Mouse (Mus musculus) hindbrain, embryonic 11.5 days (tissue): ENCODE measurements around the gene Ngrn. TPM values are rescaled to one million over a fixed set of nuclear protein-coding genes. Genes with fewer than 3 reads are reported as not detected.
A peak's percentile ranks its signal among the peaks of the same experiment; 100 is the strongest.

ENCODE experiments used
- ATAC-seq: fragments of 200-750 bp; cut with Nextera tagmentation; 2 replicates; pipeline ENCODE4 v1.8.0; 2017; ENCODE audit warnings: mild to moderate bottlenecking, moderate TSS enrichment, moderate library complexity; ENCODE audit not compliant: low FRiP score
- DNase-seq: peaks from one replicate; pipeline ENCODE4 v3.0.0-alpha.2; 2015; ENCODE audit warnings: low spot score
- H3K27ac ChIP-seq: fragments of 300-500 bp; sonication (generic); 2 replicates; pipeline ENCODE4 v1.5.1; 2014; ENCODE audit warnings: mild to moderate bottlenecking, low read depth, low read length
- H3K27me3 ChIP-seq: fragments of 300-500 bp; sonication (generic); 2 replicates; pipeline ENCODE4 v1.6.1; 2014; ENCODE audit warnings: mild to moderate bottlenecking, low read length, moderate library complexity, mixed read lengths; ENCODE audit not compliant: control insufficient read depth, insufficient read depth
- H3K36me3 ChIP-seq: fragments of 300-500 bp; sonication (generic); 2 replicates; pipeline ENCODE4 v1.6.1; 2014; ENCODE audit warnings: mild to moderate bottlenecking, low read length, moderate library complexity, mixed read lengths; ENCODE audit not compliant: control insufficient read depth, insufficient read depth
- H3K4me1 ChIP-seq: fragments of 300-500 bp; sonication (generic); replicated peaks from 2 replicates; pipeline ENCODE4 v1.6.1; 2014; ENCODE audit warnings: low read length, mixed read lengths; ENCODE audit not compliant: control insufficient read depth, insufficient read depth
- H3K4me2 ChIP-seq: fragments of 300-500 bp; sonication (generic); replicated peaks from 2 replicates; pipeline ENCODE4 v1.6.1; 2014; ENCODE audit warnings: mild to moderate bottlenecking, low read depth, low read length
- H3K4me3 ChIP-seq: fragments of 300-500 bp; sonication (generic); 2 replicates; pipeline ENCODE4 v1.5.1; 2014; ENCODE audit warnings: low read depth, low read length
- H3K9ac ChIP-seq: fragments of 300-500 bp; sonication (generic); 2 replicates; pipeline ENCODE4 v1.6.1; 2014; ENCODE audit warnings: low read depth, low read length
- H3K9me3 ChIP-seq: fragments of 300-500 bp; sonication (generic); 2 replicates; pipeline ENCODE4 v1.6.1; 2016; ENCODE audit warnings: low read length; ENCODE audit not compliant: control insufficient read depth
- WGBS: fragments of 180-500 bp; shearing (Covaris S2); extraction: QIAGEN DNeasy Blood & Tissue Kit; methylation state at CpG from one replicate; pipeline ENCODE4 v1.1.7; 2014; 5-methylcytosine and 5-hydroxymethylcytosine counted together
- polyA plus RNA-seq: library from polyadenylated mRNA; unstranded; fragments of >200 nt; fragmentation: Nextera tagmentation; extraction: Ambion mirVana; gene quantifications from 2 replicates; pipeline ENCODE4 v1.2.1, GENCODE M21; 2014

The Ngrn gene
- polyA plus RNA-seq, 1 experiment from 2014 or later = 51.6 TPM

GRCm38 (mm10) chr7:80246859-80247258 is 14.2 kb upstream of the Ngrn start:
- DNase-seq = no peak
- Histone ChIP-seq H3K4me2 (peak overlapping the region; percentile 53; the same call in 1 of the 2 replicates), H3K27me3 (no peaks in the 10 kb centered on the region), H3K4me1 (no peaks in the 10 kb centered on the region), H3K36me3 (no peaks in the 10 kb centered on the region), H3K27ac (peak overlapping the region; percentile 79; the same call in 1 of the 2 replicates), H3K9me3 (no peaks in the 10 kb centered on the region), H3K4me3 (no peak overlapping the region), H3K9ac (no peak overlapping the region)
- ATAC-seq = no peak
- WGBS = 73% methylated on average over 7 of the region's 7 CpGs

GRCm38 (mm10) chr7:80252437-80252836 is 8.6 kb upstream of the Ngrn start:
- ATAC-seq = no peak

GRCm38 (mm10) chr7:80252886-80253285 is 8.1 kb upstream of the Ngrn start:
- no peak overlapping the region for H3K9ac ChIP-seq

More at GRCm38 (mm10) chr7:80252437-80252836, 8.6 kb upstream of the Ngrn start:
- Histone ChIP-seq H3K27ac (no peak overlapping the region), H3K4me2 (no peak overlapping the region), H3K4me3 (no peak overlapping the region), H3K27me3 (no peaks in the 10 kb centered on the region), H3K36me3 (no peaks in the 10 kb centered on the region), H3K4me1 (no peaks in the 10 kb centered on the region), H3K9me3 (no peaks in the 10 kb centered on the region), H3K9ac (no peak overlapping the region)
- WGBS = 80% methylated on average over 7 of the region's 7 CpGs
- no peak for DNase-seq

GRCm38 (mm10) chr7:80255981-80256380 is 5.0 kb upstream of the Ngrn start:
- 81% methylated on average over 2 of the region's 2 CpGs for WGBS

More at GRCm38 (mm10) chr7:80252886-80253285, 8.1 kb upstream of the Ngrn start:
- WGBS = 82% methylated on average over 11 of the region's 11 CpGs
- no peak overlapping the region for H3K4me2 ChIP-seq
- no peak overlapping the region for H3K27ac ChIP-seq
- no peaks in the 10 kb centered on the region for H3K36me3 ChIP-seq
- ATAC-seq (no peak), DNase-seq (no peak)
- H3K9me3 ChIP-seq = no peaks in the 10 kb centered on the region
- no peaks in the 10 kb centered on the region for H3K4me1 ChIP-seq
- H3K27me3 ChIP-seq = no peaks in the 10 kb centered on the region
- no peak overlapping the region for H3K4me3 ChIP-seq

GRCm38 (mm10) chr7:80257706-80258105 is 3.3 kb upstream of the Ngrn start:
- ATAC-seq = no peak
- H3K27ac ChIP-seq = no peak overlapping the region
- DNase-seq = no peak
- H3K9me3 ChIP-seq = no peaks in the 10 kb centered on the region
- H3K4me3 ChIP-seq = no peak overlapping the region
- H3K9ac ChIP-seq = no peak overlapping the region
- H3K4me1 ChIP-seq = no peaks in the 10 kb centered on the region; the same call in 1 of the 2 replicates
- 68% methylated on average over 2 of the region's 2 CpGs for WGBS
- H3K27me3 ChIP-seq = no peaks in the 10 kb centered on the region
- H3K4me2 ChIP-seq = no peak overlapping the region
- no peaks in the 10 kb centered on the region for H3K36me3 ChIP-seq

More at GRCm38 (mm10) chr7:80255981-80256380, 5.0 kb upstream of the Ngrn start:
- no peak overlapping the region for H3K4me3 ChIP-seq
- ATAC-seq = no peak
- no peak for DNase-seq
- H3K4me1 ChIP-seq = no peaks in the 10 kb centered on the region
- no peak overlapping the region for H3K9ac ChIP-seq
- H3K27ac ChIP-seq = no peak overlapping the region
- no peak overlapping the region for H3K4me2 ChIP-seq
- no peaks in the 10 kb centered on the region for H3K36me3 ChIP-seq
- H3K9me3 ChIP-seq = no peaks in the 10 kb centered on the region
- no peaks in the 10 kb centered on the region for H3K27me3 ChIP-seq

- Histone ChIP-seq H3K27ac (no peak overlapping the region), H3K36me3 (peaks cover 4% of the 10 kb centered on the region; the same call in 1 of the 2 replicates), H3K9ac (peak overlapping the region; percentile 85), H3K4me2 (peak overlapping the region; percentile 87), H3K9me3 (no peaks in the 10 kb centered on the region), H3K27me3 (no peaks in the 10 kb centered on the region), H3K4me3 (peak overlapping the region; percentile 87), H3K4me1 (no peaks in the 10 kb centered on the region; the same call in 1 of the 2 replicates)
- no peak for DNase-seq
- ATAC-seq = peak; percentile 49; the same call in 1 of the 2 replicates
- WGBS = 1% methylated on average over 31 of the region's 32 CpGs
Observed at GRCm38 (mm10) chr7:80261372-80261990, 466 bp downstream of the Ngrn start.

GRCm38 (mm10) chr7:80264606-80265005 is 3.6 kb downstream of the Ngrn start:
- DNase-seq (no peak), ATAC-seq (no peak)
- 97% methylated on average over 12 of the region's 12 CpGs for WGBS
- Histone ChIP-seq H3K9me3 (no peaks in the 10 kb centered on the region), H3K36me3 (peaks cover 4% of the 10 kb centered on the region; the same call in 1 of the 2 replicates), H3K4me2 (no peak overlapping the region), H3K4me3 (no peak overlapping the region), H3K4me1 (no peaks in the 10 kb centered on the region; the same call in 1 of the 2 replicates), H3K9ac (no peak overlapping the region), H3K27me3 (no peaks in the 10 kb centered on the region), H3K27ac (no peak overlapping the region)

GRCm38 (mm10) chr7:80267764-80268163 is 6.7 kb downstream of the Ngrn start:
- Histone ChIP-seq H3K9ac (no peak overlapping the region), H3K36me3 (peaks cover 4% of the 10 kb centered on the region; the same call in 1 of the 2 replicates), H3K4me2 (no peak overlapping the region), H3K4me3 (no peak overlapping the region), H3K4me1 (0 out of 2 replicates have a peak, but pooled peaks cover 2% of the 10 kb centered on the region), H3K27ac (no peak overlapping the region), H3K9me3 (no peaks in the 10 kb centered on the region), H3K27me3 (no peaks in the 10 kb centered on the region)
- 84% methylated on average over 1 of the region's 1 CpGs for WGBS
- ATAC-seq (no peak), DNase-seq (no peak)
